ENCODE assay signal across 8 mouse cellular contexts in the genomic region with DNA sequence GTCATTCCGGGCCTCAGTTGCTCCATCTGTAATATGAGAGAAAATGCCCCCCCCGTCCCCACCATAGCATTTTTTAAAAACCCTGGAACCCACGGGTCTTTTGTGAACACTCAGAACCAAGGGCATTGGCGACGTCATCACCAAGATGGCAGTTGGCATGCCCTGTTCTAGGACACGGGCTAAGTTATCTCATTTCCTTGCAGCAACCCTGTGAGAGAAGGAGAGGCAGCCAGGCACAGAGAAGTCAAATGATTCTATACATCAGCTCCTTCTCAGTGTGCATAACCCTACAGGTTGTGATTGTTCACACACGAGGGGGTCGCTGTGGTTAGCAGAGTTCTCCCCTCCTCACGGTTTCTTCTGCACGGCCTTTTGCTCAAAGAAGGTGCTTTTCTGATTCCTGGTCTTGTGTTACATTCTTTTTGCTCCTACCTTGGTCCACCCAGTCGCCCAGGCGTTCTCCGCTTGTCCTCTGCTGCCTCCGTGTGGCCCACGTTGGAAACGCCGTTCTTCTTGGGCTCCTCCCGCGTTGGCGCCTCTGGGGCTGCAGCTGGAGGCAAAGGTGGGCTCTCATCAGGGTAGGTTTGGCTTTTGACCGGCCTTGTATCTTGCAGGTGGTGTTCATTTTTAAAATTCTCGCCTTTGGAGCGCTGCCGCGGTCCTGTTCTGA. TPM values are rescaled to one million over a fixed set of nuclear protein-coding genes. Genes with fewer than 3 reads are reported as not detected.
DNase-seq lines count a peak whose midpoint lies in the region; ATAC-seq and TF ChIP-seq lines count a peak whose summit lies in the region.

No protein-coding gene starts in this region.

- H3K9ac ChIP-seq in hindbrain, embryonic 14.5 days, result no peak overlapping the region; the same call in 1 of the 2 replicates

- no peak for TF ChIP-seq POLR2A in cerebellum, adult 2 months (IDR thresholded peaks at IDR 0.05; ENCODE audit: borderline replicate concordance, insufficient read depth, low read length)

- peak overlapping the region; percentile 27 for H3K4me2 ChIP-seq in hindbrain, embryonic 14.5 days (replicated peaks)

- H3K4me3 ChIP-seq in cerebellum, adult 2 months (replicated peaks; ENCODE audit: insufficient read depth, low read depth, low read length), result no peak overlapping the region
- no peak overlapping the region for H3K4me3 ChIP-seq in hindbrain, embryonic 14.5 days (replicated peaks; ENCODE audit: low read length)

- H3K36me3 ChIP-seq in hindbrain, embryonic 14.5 days (replicated peaks; ENCODE audit: control insufficient read depth, insufficient read depth), result no peaks in the 10 kb centered on the region

- WGBS in cerebellum, adult 2 months, result 15% methylated on average over 25 of the region's 25 CpGs
- WGBS in hindbrain, embryonic 14.5 days, result 18% methylated on average over 25 of the region's 25 CpGs

- H3K27ac ChIP-seq in cerebellum, adult 2 months (ENCODE audit: insufficient read depth, low read length), result no peak overlapping the region
- H3K27ac ChIP-seq in hindbrain, embryonic 14.5 days, result no peak overlapping the region

- H3K4me1 ChIP-seq in cerebellum, adult 2 months (ENCODE audit: control insufficient read depth, insufficient read depth, low read length), result no peaks in the 10 kb centered on the region
- H3K4me1 ChIP-seq in hindbrain, embryonic 14.5 days (replicated peaks; ENCODE audit: control insufficient read depth, insufficient read depth, low read length), result no peaks in the 10 kb centered on the region

- peak; percentile 43 for DNase-seq in MN1 (ENCODE audit: low spot score)
- DNase-seq in cerebellum, adult 2 months, result peak; percentile 48 to 74
- peak; percentile 43 to 94 for DNase-seq in frontal cortex, adult 2 months (ENCODE audit: extremely low spot score in 1 of 2, low spot score in 1 of 2)
- peak; percentile 88 for DNase-seq in hindbrain, embryonic 14.5 days (ENCODE audit: low spot score)
- DNase-seq in layer of hippocampus, postnatal 14 days (ENCODE audit: low spot score in 2 of 2), result peak; percentile 84 to 86
- DNase-seq in lung, postnatal 25 days (ENCODE audit: low spot score), result peak; percentile 36
- DNase-seq in retina, embryonic 14.5 days (ENCODE audit: low spot score), result peak; percentile 87
- DNase-seq in thymus, postnatal 4 days, result peak; percentile 91

- ATAC-seq in hindbrain, embryonic 14.5 days (ENCODE audit: low FRiP score), result peak; percentile 74

- H3K27me3 ChIP-seq in cerebellum, adult 2 months (ENCODE audit: control insufficient read depth, insufficient read depth, low read length), result no peaks in the 10 kb centered on the region
- 0 out of 2 replicates have a peak, but pooled peaks cover 7% of the 10 kb centered on the region for H3K27me3 ChIP-seq in hindbrain, embryonic 14.5 days (ENCODE audit: control insufficient read depth, insufficient read depth, low read length)

- TF ChIP-seq CTCF in cerebellum, adult 2 months (IDR thresholded peaks at IDR 0.05; ENCODE audit: borderline replicate concordance, insufficient read depth, low read depth, low read length), result peak; percentile 90

- no peaks in the 10 kb centered on the region for H3K9me3 ChIP-seq in hindbrain, embryonic 14.5 days (ENCODE audit: control insufficient read depth, low read length)

RNA-seq across cellular contexts. Expression of gene Dmrta2, which starts 44.2 kb away (rescaled TPM):
- 0.46 and 0.48 TPM in 2 replicates for polyA plus RNA-seq in cerebellum, adult 2 months (2012; rRNA removed)
- 3.1 and 3.3 TPM in 2 replicates for polyA plus RNA-seq in frontal cortex, adult 2 months (2012; rRNA removed)
- 0.08 TPM in 1 of 2 replicates, not detected in the other for polyA plus RNA-seq in hindbrain, embryonic 14.5 days (2014; fragmentation: Nextera tagmentation; extraction: Ambion mirVana)
- total RNA-seq in layer of hippocampus, postnatal 14 days (2021), result 1 to 10 TPM; 4.7 to 5.7 TPM

Comparison
In these comparisons a context has a peak if more than half of its experiments do, and no peak if none do; other contexts are left out.
1. DNase-seq: peak in every context shown above with its lines; median percentile 91 in thymus, postnatal 4 days; 88 in hindbrain, embryonic 14.5 days; 87 in retina, embryonic 14.5 days; 85 in layer of hippocampus, postnatal 14 days; 68 in frontal cortex, adult 2 months; 61 in cerebellum, adult 2 months; 43 in MN1; 36 in lung, postnatal 25 days.